Mouse (Mus musculus) heart, adult 2 months (tissue): Measurements from ENCODE around the gene Ube2z.

ENCODE experiments used
- CTCF ChIP-seq: fragments of 200-600 bp; IDR thresholded peaks from 2 replicates; pipeline ENCODE4 v1.8.1; 2022; ENCODE audit warnings: antibody characterized with exemption, mild to moderate bottlenecking, moderate library complexity
- EP300 ChIP-seq: fragments of 200-500 bp; IDR thresholded peaks from 2 replicates; pipeline ENCODE4 v1.6.1; 2011; ENCODE audit warnings: low read depth, low read length, control low read depth; ENCODE audit not compliant: insufficient read depth
- POLR2A ChIP-seq: fragments of 200-500 bp; IDR thresholded peaks from 2 replicates; pipeline ENCODE4 v1.6.1; 2011; ENCODE audit warnings: mild to moderate bottlenecking, low read depth, low read length, control low read depth; ENCODE audit not compliant: insufficient read depth

GRCm38 (mm10) chr11:96017941-96018351 lies 47.2 kb downstream of the Ube2z start:
- TF ChIP-seq POLR2A (no peak), CTCF (no peak), EP300 (no peak)
